Mouse (Mus musculus) neural tube, embryonic 11.5 days (tissue): ENCODE results near the gene Gm13278. TPM values are rescaled to one million over a fixed set of nuclear protein-coding genes. Genes with fewer than 3 reads are reported as not detected.
"Not testable (repeated sequence)": the region's sequence is repeated elsewhere in the genome, so short reads cannot be mapped to it uniquely, and the experiment has no call there.

ENCODE experiments used
- ATAC-seq: fragments of 200-750 bp; cut with Nextera tagmentation; 2 replicates; pipeline ENCODE4 v1.8.0; 2017; ENCODE audit warnings: moderate number of reproducible peaks, mild to moderate bottlenecking, moderate TSS enrichment, moderate library complexity; ENCODE audit not compliant: insufficient read depth, low FRiP score, low TSS enrichment
- DNase-seq: peaks from one replicate; pipeline ENCODE4 v3.0.0-alpha.2; 2015; ENCODE audit warnings: low spot score
- H3K27ac ChIP-seq: fragments of 300-500 bp; sonication (generic); 2 replicates; pipeline ENCODE4 v1.5.1; 2014; ENCODE audit warnings: low read depth, mild to moderate bottlenecking, low read length
- H3K27me3 ChIP-seq: fragments of 300-500 bp; sonication (generic); 2 replicates; pipeline ENCODE4 v1.6.1; 2014; ENCODE audit warnings: mild to moderate bottlenecking, low read length, mixed read lengths; ENCODE audit not compliant: control insufficient read depth, insufficient read depth
- H3K36me3 ChIP-seq: fragments of 300-500 bp; sonication (generic); 2 replicates; pipeline ENCODE4 v1.6.1; 2014; ENCODE audit warnings: mild to moderate bottlenecking, low read length, moderate library complexity, mixed read lengths; ENCODE audit not compliant: control insufficient read depth, insufficient read depth
- H3K4me1 ChIP-seq: fragments of 300-500 bp; sonication (generic); 2 replicates; pipeline ENCODE4 v1.6.1; 2014; ENCODE audit warnings: low read length, mixed read lengths; ENCODE audit not compliant: control insufficient read depth, insufficient read depth
- H3K4me2 ChIP-seq: fragments of 300-500 bp; sonication (generic); 2 replicates; pipeline ENCODE4 v1.6.1; 2014; ENCODE audit warnings: low read depth, mild to moderate bottlenecking, moderate library complexity
- H3K4me3 ChIP-seq: fragments of 300-500 bp; sonication (generic); 2 replicates; pipeline ENCODE4 v1.5.1; 2014; ENCODE audit warnings: low read depth, low read length
- H3K9ac ChIP-seq: fragments of 300-500 bp; sonication (generic); 2 replicates; pipeline ENCODE4 v1.6.1; 2014; ENCODE audit warnings: mild to moderate bottlenecking, low read length
- H3K9me3 ChIP-seq: fragments of 300-500 bp; sonication (generic); 2 replicates; pipeline ENCODE4 v1.6.1; 2016; ENCODE audit warnings: low read length; ENCODE audit not compliant: control insufficient read depth
- WGBS: fragments of 180-500 bp; shearing (Covaris S2); extraction: QIAGEN DNeasy Blood & Tissue Kit; methylation state at CpG from one replicate; pipeline ENCODE4 v1.1.7; 2014; 5-methylcytosine and 5-hydroxymethylcytosine counted together
- polyA plus RNA-seq: library from polyadenylated mRNA; unstranded; fragments of >200 nt; fragmentation: Nextera tagmentation; extraction: Ambion mirVana; gene quantifications from 2 replicates; pipeline ENCODE4 v1.2.1, GENCODE M21; 2014

Gene Gm13278
- not detected in 2 replicates for polyA plus RNA-seq

GRCm38 (mm10) chr4:88791250-88791649 lies at the start of gene Gm13278:
Gm13278 (plus strand) TSS chr4:88791550.
- H3K9ac ChIP-seq, H3K4me3 ChIP-seq, ATAC-seq, H3K4me2 ChIP-seq, H3K4me1 ChIP-seq, DNase-seq, H3K27me3 ChIP-seq, H3K9me3 ChIP-seq, H3K27ac ChIP-seq, H3K36me3 ChIP-seq: not testable (repeated sequence)
- WGBS: no CpG with 5 or more reads among the region's 28 CpGs

- DNase-seq (no peak), ATAC-seq (no peak)
- Histone ChIP-seq H3K27ac (no peak overlapping the region), H3K4me3 (no peak overlapping the region), H3K9ac (no peak overlapping the region), H3K4me1 (no peaks in the 10 kb centered on the region), H3K27me3 (no peaks in the 10 kb centered on the region), H3K36me3 (no peaks in the 10 kb centered on the region), H3K4me2 (no peak overlapping the region), H3K9me3 (no peaks in the 10 kb centered on the region)
- WGBS: 91% methylated on average over 7 of the region's 7 CpGs
Measured at GRCm38 (mm10) chr4:88742771-88743371, 48.5 kb upstream of the Gm13278 start.

GRCm38 (mm10) chr4:88744207-88744606 lies 47.1 kb upstream of the Gm13278 start:
- Histone ChIP-seq H3K4me1 (no peaks in the 10 kb centered on the region), H3K36me3 (no peaks in the 10 kb centered on the region), H3K9ac (no peak overlapping the region), H3K4me2 (no peak overlapping the region), H3K9me3 (no peaks in the 10 kb centered on the region), H3K27ac (no peak overlapping the region), H3K27me3 (no peaks in the 10 kb centered on the region), H3K4me3 (no peak overlapping the region)
- DNase-seq (no peak), ATAC-seq (no peak)
- 75% methylated on average over 3 of the region's 3 CpGs for WGBS

GRCm38 (mm10) chr4:88749926-88750325 lies 41.4 kb upstream of the Gm13278 start:
- H3K4me2 ChIP-seq: no peak overlapping the region
- H3K36me3 ChIP-seq: no peaks in the 10 kb centered on the region
- no peak for ATAC-seq
- 54% methylated on average over 6 of the region's 6 CpGs for WGBS
- H3K27me3 ChIP-seq: no peaks in the 10 kb centered on the region
- no peak overlapping the region for H3K27ac ChIP-seq
- H3K9me3 ChIP-seq: no peaks in the 10 kb centered on the region
- no peak overlapping the region for H3K9ac ChIP-seq
- H3K4me3 ChIP-seq: no peak overlapping the region
- H3K4me1 ChIP-seq: no peaks in the 10 kb centered on the region
- no peak for DNase-seq

GRCm38 (mm10) chr4:88754818-88755340 lies 36.5 kb upstream of the Gm13278 start, which contains the start of gene Gm13271:
Gm13271 (plus strand) TSS chr4:88754868.
- not testable (repeated sequence) for ATAC-seq
- WGBS: 90% methylated on average over 12 of the region's 15 CpGs

GRCm38 (mm10) chr4:88756581-88757513 lies 34.5 kb upstream of the Gm13278 start:
- not testable (repeated sequence) for H3K36me3 ChIP-seq, H3K27me3 ChIP-seq, H3K4me1 ChIP-seq, H3K9me3 ChIP-seq, ATAC-seq
- 14% methylated on average over 28 of the region's 31 CpGs for WGBS
- Histone ChIP-seq H3K4me2 (peak overlapping the region; percentile 49), H3K4me3 (peak overlapping the region; percentile 30), H3K27ac (peak overlapping the region; percentile 67), H3K9ac (peak overlapping the region; percentile 3)
- DNase-seq: peak; percentile 35

More at GRCm38 (mm10) chr4:88754818-88755340, 36.5 kb upstream of the Gm13278 start, which contains the start of gene Gm13271:
- not testable (repeated sequence) for H3K4me3 ChIP-seq, H3K27me3 ChIP-seq, H3K4me1 ChIP-seq, H3K4me2 ChIP-seq, H3K36me3 ChIP-seq, H3K9ac ChIP-seq, H3K9me3 ChIP-seq, H3K27ac ChIP-seq, DNase-seq

- WGBS: 0% methylated on average over 19 of the region's 21 CpGs
- H3K9ac ChIP-seq, H3K4me1 ChIP-seq, H3K27me3 ChIP-seq, H3K9me3 ChIP-seq, H3K36me3 ChIP-seq: not testable (repeated sequence)
- ATAC-seq: peak; percentile 100
- DNase-seq: peak; percentile 87
- Histone ChIP-seq H3K4me2 (peak overlapping the region; percentile 49), H3K4me3 (peak overlapping the region; percentile 30), H3K27ac (peak overlapping the region; percentile 67)
Measured at GRCm38 (mm10) chr4:88757628-88758031, 33.7 kb upstream of the Gm13278 start.

- DNase-seq, H3K36me3 ChIP-seq, ATAC-seq, H3K4me3 ChIP-seq, H3K9ac ChIP-seq, H3K4me2 ChIP-seq, H3K27me3 ChIP-seq, H3K4me1 ChIP-seq, H3K9me3 ChIP-seq, H3K27ac ChIP-seq: not testable (repeated sequence)
- 85% methylated on average over 9 of the region's 9 CpGs for WGBS
Measured at GRCm38 (mm10) chr4:88758751-88759150, 32.6 kb upstream of the Gm13278 start.
